Mouse (Mus musculus) lung, postnatal 10 days (tissue): ENCODE results near the gene Asb7.
A peak's percentile ranks its signal among the peaks of the same experiment; 100 is the strongest.

Experiments
- DNase-seq: peaks from one replicate; pipeline ENCODE4 v3.0.0; 2021

Asb7 gene

DNA sequence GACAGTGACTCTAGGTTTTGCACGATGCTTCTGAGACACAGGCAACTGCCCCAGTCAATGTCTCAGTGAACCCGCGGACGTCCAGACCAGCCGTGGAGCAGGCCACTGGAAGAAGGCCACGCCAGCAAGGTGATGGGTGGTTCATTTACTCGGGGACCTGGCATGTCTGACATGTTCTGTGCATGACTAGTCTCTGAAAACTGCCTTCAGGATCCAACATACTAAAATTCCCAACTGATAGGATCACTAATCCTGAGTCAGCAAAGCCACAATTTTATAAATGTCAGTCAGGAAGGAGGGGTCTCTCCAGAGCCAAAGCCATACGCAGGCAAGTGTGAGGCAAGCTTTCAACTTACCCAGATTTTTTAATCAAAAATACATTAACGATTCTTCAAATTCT is 35.8 kb downstream of the Asb7 start:
- DNase-seq: no peak

DNA sequence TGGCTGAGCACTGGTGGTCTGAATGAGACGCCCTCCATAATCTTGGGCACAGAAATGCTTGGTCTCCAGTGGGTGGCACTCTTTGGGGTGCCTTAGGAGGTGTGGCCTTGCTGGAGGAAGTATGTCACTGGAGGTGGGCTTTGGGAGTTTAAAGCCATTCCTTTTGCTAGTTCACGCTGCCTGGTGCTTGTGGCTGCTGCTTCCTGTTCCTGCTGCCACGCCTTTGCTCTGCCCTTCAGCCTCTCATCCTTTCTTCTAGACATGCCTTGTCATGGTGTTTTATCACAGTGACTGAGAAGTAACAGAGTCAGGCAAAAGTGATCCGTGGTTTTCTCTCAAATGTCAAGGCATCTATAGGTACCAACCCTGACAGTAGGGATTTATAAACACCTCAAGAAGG is 37.2 kb downstream of the Asb7 start:
- DNase-seq: no peak

DNA sequence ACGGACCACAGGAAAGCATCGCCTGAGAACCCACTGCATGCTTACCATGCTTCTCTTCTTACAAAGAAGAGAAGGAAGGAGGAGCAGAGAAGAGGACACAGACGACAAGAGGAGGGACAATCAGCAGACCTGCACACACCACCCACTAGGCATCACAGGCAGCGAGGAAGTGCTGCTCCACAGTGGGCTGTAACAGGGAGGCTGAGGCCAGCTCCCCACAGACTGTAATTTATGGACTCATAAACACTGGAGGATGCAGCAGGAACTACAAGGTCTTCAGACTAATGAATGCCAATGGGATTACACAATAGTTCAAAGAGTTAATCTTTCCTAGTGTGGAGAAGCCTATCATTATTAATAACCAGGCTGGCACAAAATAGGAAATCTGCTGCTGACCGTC is 38.5 kb downstream of the Asb7 start:
- no peak for DNase-seq

DNA sequence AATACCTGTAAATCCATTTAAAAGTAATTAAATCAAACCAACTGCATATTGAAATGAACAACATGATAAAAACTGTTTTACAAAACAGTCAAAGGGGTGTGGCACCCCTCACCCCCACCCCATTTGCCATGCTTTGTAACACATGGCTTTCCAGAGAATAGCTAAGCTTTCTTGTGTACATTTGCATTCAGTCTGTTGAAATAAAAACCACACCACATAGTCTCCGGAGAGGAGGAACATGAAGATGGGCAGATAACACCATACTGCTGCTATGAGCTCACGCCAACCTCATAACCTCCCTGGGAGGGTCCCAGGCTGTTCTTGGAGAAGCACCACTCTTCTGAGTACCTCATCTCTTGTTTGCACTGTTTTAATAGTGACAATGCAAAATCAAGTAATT is 40.2 kb downstream of the Asb7 start:
- no peak for DNase-seq

DNA sequence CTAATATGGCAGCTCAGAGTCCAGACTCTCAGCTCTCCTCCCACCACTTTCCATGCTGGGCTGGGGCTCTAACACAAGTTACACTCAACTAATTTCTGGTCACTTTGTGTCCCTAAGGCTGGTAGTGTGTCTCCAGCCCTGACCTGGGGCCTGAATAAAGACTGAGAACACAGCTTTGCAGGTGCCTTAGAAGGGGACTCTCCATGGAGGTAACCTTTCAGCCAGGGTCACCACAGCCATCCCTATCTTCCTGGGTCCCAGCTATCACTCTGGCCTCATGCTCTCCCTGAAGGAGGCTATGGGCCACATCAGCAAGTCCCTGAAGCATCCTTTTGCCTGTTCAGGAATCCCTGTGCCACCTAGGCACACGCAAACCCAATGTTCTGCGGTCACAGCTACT is 43.7 kb downstream of the Asb7 start:
- no peak for DNase-seq

DNA sequence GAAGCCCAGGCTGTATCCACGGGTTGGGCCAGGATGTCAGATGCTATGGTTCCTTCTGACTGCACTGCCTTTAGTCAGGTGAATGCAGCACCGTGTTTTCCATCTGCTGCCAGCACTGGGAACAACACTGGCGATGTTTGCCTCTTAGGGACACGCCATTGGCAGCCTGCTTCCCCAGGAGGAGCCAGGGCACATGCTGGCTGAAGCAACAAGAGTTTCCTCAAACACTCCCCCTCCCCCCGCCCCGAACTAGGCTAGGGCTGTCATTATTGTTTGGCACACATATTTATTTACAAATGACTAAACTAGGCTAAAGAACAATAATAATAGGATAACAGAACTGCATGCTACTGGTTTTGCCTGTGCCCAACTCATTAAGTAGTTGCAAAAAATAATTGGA is 56.0 kb downstream of the Asb7 start:
- DNase-seq: no peak

DNA sequence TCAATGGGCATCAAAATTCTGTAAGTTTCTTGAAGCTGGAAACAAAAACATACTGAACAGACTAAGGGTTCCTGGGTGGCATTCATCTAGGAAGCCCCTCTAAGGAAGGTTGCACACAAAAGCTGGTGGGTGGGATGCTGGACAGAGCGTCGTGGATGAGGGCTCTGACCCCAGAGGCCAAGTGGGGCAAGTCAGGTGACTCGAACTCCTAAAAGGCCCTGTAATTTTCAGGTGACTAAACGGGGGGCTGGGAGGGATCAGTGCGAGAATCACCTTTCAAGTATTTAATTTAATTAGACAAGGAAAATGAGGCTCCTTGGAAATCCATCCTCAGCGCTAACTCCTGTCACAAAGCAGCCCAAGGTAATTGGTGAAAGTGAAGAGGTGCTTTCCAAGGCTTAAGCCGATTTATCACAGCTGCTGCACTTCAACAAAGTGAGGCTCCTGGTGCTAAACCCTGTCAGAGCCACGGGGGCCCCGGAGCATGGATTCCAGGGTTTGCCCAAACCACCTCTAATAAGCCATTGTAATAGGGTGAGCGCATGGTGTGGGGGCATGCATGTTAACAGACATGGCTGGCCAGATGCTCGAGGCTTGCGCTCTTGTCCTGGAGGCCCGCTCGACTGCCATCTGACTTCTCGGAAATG is 59.1 kb downstream of the Asb7 start:
- DNase-seq: no peak

DNA sequence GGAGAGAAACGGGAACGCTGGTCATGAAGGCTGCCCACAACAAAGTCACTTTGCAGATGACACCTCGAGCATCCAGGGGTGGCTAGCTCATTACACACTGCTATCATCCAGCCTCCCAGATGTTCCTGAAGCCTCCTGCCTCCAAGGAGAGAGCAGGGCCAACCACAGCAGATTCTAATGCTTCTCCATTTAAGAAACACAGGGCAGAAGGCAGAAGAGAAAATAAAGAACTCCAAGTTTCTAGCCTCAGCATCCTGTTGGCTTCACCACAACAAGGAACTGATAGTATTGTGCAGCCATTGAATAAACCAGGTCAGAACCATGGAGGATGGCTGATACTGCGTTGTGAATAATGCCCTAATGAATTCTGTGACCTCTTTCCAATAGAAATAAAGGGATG is 60.0 kb downstream of the Asb7 start:
- no peak for DNase-seq

DNA sequence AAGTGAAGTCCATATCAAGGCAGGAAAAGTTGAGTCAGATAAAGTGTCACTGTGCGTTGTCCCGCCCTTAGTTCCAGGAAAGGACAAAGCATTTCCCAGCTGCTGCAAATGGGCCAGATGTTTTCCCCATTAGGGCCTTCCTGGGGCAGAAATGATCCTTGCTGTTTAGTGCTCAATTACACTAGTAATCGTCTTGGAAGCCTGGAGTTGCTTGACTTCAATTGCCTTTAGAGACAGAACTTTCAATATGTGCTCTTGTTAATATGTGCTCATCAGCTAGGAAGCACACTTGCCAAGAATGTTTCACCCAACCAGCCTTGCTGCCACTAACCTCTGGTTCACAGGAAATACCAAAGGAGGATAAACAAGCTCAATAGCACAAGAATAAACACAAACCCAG is 66.0 kb downstream of the Asb7 start:
- peak; percentile 56 for DNase-seq

DNA sequence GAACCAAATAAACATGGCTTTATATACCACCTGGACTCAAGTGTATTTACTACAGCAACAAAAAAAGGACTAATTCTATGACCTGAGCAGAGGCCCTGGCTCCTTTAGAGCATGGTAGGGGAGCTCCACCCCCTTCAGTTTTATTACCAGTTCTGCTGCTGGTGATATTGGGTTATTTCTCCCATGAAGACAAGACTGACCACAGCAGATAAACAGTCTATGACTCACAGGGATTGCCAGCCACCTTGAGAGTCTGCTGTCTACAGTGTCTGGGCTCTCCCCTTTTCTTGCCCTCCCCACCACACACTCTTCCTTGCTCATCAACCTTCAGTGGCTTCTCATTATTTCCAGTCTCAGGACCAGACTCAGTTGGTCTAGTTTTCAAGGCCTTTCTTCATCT is 87.5 kb downstream of the Asb7 start:
- no peak for DNase-seq

DNA sequence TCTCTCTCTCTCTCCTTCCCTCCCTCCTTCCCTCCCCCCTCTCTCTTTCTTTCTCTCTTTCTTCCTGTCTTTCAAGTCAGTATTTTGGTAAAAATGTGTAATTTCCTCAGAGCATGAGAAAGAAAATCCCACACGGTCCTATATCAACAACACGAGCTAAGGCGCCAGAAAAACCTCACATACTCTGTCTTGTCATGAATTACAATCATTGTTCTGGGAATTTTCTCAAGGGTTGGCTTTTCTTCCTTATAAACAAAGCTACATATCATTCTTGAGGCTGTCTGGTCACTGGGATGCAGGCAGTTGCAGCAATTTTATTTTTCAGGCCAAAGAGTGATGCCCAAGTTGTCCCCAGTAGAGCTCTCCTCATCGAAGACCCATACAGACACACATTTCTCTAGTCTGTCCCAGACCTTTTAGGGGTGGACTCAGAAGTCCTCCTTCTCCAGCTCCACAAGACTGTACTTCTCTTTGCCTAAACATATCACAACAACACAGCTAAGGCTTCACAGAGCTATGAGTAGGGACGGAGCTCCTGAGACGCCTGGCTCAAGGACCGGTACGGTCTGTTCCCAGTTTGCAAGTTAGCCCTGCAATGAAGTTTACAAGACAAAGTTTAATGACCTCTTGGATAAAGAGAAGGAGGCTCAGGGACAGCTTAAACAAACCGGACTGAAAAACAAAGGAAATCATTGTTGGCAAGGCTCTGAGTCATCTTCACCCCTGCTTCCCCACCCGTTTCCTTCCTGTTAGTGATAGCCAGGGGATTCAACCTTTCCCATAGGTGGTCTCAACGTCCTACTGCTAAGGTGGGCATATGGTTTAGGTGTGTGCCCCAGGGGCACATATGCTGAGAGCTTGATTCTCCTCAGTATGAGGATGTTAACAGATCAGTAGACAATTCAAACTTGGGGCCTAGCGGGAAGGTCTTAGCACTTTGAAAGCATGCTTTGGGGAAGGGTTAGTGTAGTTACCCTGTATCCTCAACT is 88.5 kb downstream of the Asb7 start:
- peak; percentile 6 for DNase-seq

DNA sequence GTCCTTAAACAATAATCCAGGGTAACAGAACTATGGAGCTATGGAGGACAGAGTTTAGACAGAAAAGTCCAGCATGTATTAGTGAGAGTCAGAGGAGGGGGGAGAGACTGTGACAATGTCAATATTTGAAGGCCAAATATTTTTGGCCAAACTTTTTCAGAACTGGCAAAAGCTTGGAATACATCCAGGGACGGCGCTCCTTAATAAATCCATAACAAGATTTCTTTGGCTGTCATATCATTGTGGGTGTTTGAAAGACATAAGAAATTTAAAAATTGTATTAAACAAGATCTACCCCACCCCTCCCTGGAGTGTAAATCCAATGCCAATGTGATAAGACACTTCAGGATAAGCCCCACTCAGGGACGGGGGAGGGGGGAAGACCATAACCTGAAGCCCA is 89.3 kb downstream of the Asb7 start:
- peak; percentile 4 for DNase-seq

DNA sequence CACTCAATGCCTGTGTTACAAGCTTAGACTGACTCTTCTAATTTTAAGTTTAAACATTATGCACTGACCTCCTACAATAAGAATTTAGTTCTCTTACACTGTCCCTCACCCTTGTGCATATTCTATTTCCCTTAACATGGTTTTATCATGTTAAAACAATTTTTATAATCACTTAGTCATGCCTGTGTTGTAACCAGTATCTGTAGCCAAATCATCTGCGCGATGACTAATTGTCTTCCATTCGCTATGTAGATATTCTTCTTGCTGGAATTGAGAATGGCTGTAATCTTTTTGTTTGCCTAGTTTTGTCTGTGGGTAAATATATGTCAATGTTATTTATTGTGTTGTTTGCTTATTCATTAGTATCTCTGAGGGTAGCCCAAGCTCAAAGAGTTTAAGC is 91.5 kb downstream of the Asb7 start:
- no peak for DNase-seq
